Mouse (Mus musculus) kidney, adult 2 months (tissue): ENCODE measurements around the gene Taf11.

ENCODE experiments used
- CTCF ChIP-seq: fragments of 200-500 bp; conservative IDR thresholded peaks from 2 replicates; pipeline ENCODE4 v1.5.1; 2011; ENCODE audit warnings: low read depth, mild to moderate bottlenecking, control low read depth, low read length, moderate library complexity, mixed read lengths; ENCODE audit not compliant: insufficient read depth, insufficient read length
- POLR2A ChIP-seq: fragments of 200-500 bp; IDR thresholded peaks from one replicate; pipeline ENCODE4 v1.6.1; 2011; ENCODE audit warnings: low read depth, low read length, control low read depth

DNA sequence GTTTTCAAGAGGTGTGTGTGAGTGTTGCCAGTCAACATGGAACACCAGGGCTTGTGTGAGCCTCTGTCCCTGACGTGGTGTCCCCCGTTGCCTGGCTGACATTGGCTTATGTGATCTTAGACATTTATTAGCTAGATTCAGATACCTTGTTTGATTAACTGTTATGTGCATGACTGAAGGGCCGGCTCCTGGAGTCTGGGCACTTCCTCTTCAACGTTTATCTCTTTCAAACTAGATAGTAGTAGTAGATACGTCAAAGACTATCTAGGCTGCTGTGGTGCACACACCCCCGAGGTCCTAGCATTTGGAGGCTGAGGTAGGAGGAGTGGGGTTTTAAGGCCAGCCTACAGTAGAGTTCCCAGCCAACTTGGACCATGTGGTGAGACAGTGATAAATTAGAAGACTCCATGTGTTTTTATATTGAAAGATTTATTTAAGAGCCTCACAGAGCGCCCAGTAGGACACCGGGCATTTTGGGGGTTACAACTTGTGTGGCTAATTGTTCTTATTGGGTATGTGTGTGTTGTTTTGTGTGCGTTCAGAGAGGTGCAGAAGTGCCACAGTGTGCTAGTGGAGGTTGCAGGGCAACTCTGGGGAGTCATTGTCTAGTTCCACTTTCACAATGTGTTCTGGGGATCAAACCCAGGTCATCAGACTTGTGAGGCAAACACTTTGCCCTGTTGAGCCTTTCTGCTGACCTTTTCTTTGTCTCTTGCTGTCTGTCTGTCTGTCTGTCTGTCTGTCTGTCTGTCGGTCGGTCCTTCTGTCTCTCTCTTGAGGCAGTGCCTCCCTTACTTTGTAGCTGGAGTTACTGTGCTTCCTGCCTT is 51.8 kb downstream of the Taf11 start:
- TF ChIP-seq CTCF = no peak
- no peak for TF ChIP-seq POLR2A
